Mouse (Mus musculus) testis, adult 2 months (tissue): ENCODE data around the gene Dek.

Experiments
- CTCF ChIP-seq: fragments of 200-500 bp; IDR thresholded peaks from 2 replicates; pipeline ENCODE4 v1.5.1; 2012; ENCODE audit warnings: low read depth, mild to moderate bottlenecking, inconsistent platforms, low read length, moderate library complexity; ENCODE audit not compliant: control insufficient read depth, insufficient read depth, insufficient replicate concordance
- POLR2A ChIP-seq: fragments of 200-500 bp; IDR thresholded peaks from 2 replicates; pipeline ENCODE4 v1.6.1; 2012; ENCODE audit warnings: low read depth, mild to moderate bottlenecking, inconsistent platforms, low read length, moderate library complexity; ENCODE audit not compliant: control insufficient read depth

GRCm38 (mm10) chr13:47056781-47057180 is 49.2 kb downstream of the Dek start:
- TF ChIP-seq CTCF (no peak), POLR2A (no peak)
